Mouse (Mus musculus): ENCODE data around the gene Plekhm1.

Plekhm1 gene

GRCm38 (mm10) chr11:103361396-103362053 lies 51.0 kb downstream of the Plekhm1 start:
- DNase-seq (ENCODE audit: low spot score in 2 of 2), result no peak

GRCm38 (mm10) chr11:103360661-103361081 lies 51.8 kb downstream of the Plekhm1 start:
- no peak for DNase-seq (ENCODE audit: low spot score in 2 of 2)

DNA sequence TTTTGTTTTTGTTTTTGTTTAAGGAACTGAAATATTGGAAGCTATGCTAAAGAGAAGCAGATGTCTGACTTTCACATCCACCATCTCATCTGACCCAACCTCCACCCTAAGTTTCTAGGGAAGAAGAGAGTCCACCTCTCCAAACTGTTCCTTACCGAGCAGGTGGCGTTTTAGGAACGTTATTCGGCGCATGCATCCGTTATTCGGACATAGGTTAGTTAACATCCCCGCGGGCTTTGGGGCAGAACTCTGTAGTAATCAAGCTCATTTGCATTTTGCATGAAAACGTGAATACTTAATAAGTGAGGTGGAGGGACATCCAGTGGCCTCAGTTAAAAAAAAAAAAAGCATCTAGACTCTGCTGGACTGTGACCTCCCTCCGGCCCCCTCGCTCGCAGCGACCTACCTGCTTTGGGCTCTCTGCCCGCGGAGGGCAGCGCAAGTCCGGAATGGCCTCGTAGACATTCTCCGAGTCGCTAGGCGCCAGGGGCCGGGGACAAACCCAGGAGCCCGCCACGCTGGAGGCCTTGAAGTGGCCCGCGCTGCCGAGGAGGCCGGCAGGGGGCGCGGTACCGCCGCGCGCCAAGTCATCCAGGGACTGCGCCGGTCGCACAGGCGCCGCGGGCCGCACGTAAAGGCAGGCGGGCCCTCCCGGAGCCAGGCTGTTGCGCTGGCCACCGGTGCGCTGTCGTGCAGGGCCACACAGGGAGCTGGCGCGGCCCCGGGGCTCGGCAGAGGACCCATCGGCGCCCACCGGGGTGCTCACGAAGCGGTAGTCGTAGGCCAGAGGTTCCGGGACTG lies 52.4 kb downstream of the Plekhm1 start:
- peak; percentile 83 to 86 for DNase-seq (ENCODE audit: low spot score in 2 of 2)

DNA sequence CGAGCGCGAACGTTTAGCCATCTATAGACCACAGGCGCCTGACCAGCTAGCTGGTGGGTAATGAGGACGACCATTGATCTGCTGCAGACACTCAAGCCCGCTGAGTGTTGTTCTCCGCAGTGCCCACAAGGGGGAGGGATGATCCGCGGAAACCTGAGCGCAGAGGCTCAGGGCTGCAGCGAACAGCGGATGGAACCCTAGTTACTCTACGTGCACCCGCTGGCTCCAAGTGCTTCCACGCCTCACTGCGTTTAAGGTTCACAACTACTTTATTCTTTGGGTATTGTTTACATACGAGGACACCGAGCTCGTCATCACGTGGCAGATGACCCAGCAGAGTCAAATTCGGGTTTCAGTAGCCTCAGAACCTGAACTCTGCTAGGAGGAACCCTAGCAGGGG lies 53.4 kb downstream of the Plekhm1 start:
- DNase-seq (ENCODE audit: low spot score in 2 of 2), result peak; percentile 72 to 76

DNA sequence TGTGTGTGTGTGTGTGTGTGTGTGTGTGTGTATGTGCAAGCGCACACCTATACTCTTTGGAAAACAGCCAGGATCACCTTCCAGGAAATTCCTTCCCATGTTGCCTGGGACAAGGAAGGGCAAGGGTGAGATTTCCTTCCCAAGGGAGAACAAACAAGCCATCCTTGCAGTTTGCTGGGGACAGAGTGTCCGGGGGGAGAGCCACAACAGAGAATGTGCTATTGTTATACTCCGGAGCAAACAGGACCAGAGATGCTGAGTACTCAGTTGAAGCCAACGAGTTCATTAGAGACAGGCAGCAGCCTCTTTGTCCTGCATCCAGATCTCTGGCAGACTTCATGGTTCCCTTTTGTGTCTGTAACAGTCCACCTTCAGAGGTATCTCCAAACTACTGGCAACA lies 54.2 kb downstream of the Plekhm1 start:
- no peak for DNase-seq (ENCODE audit: low spot score in 2 of 2)

GRCm38 (mm10) chr11:103357710-103358109 lies 54.8 kb downstream of the Plekhm1 start:
- DNase-seq (ENCODE audit: low spot score in 2 of 2), result no peak

GRCm38 (mm10) chr11:103356938-103357670 lies 55.4 kb downstream of the Plekhm1 start:
- DNase-seq (ENCODE audit: low spot score in 2 of 2), result no peak

- DNase-seq (ENCODE audit: low spot score in 2 of 2), result no peak
Measured at GRCm38 (mm10) chr11:103356032-103356571, 56.4 kb downstream of the Plekhm1 start.

GRCm38 (mm10) chr11:103355251-103355650 lies 57.2 kb downstream of the Plekhm1 start:
- no peak for DNase-seq (ENCODE audit: low spot score in 2 of 2)

- DNase-seq (ENCODE audit: low spot score in 2 of 2), result no peak
Measured at GRCm38 (mm10) chr11:103354033-103354432, 58.5 kb downstream of the Plekhm1 start.

GRCm38 (mm10) chr11:103352239-103352814 lies 60.2 kb downstream of the Plekhm1 start:
- no peak for DNase-seq (ENCODE audit: low spot score in 2 of 2)

DNA sequence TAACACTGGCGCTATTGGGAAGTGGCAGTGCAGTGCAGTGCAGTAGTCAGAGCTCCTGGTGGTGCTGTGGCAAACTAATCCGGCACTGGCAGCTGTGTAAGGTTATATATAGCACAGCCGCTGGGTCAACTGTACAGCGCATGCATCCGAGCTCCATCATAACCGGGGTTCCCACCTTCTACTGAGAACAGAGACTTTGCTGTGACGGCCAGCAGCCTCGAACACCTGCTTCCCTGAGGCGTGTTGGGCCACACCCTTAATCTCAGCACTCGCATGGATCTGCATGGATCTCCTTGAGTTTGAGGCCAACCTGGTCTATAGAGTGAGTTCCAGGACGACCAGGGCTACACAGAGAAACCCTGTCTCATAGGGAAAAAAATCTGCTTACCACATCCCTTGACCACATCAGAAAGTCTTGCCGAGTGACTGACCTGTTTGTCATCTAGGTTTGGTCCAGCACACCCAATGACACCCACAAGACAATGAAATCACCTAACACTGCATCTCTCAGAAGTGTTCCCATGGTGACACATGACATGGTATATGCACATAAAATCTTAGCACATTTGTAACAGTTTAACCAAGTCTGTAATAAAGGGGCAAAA lies 61.7 kb downstream of the Plekhm1 start:
- no peak for DNase-seq (ENCODE audit: low spot score in 2 of 2)

- DNase-seq (ENCODE audit: low spot score in 2 of 2), result no peak
Measured at GRCm38 (mm10) chr11:103349699-103350098, 62.8 kb downstream of the Plekhm1 start.

DNA sequence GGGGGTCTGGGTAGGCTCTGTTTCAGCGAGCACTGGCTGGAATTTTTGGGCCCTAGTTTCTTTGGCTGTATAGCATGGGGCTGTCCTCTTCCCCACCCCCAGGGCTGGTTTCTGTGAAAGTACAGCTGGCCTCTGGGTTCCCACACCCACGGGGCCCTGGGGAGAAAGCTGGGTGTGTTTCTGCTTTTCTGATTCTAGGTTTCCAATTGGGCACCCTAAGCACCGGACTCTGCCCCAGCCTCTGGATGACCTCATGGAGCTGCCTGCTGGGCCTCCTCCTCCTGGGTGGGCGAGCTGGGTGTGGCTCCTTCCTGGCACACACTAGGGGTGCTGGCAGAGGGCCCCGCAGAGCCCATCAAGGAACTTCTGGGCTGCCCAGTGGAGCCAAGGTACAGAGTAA lies 65.8 kb downstream of the Plekhm1 start:
- DNase-seq (ENCODE audit: low spot score in 2 of 2), result peak; percentile 57 to 63

DNA sequence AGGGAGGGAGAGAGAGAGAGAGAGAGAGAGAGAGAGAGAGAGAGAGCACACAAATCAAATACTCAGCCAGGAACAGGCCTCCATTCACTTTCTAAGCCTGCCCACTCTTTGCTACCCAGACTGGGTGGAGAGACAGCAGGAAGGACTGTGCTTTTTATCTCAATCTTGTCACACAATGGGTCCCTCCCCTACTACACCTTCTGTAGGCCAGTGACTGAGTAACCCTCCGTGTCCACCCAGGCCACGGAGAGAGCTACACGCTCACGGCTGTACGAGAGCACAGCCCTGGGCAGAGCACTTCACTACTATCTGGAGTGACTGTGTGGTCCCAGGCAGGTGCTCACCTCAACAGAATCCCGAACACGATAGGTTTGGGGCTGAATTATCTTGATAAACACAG lies 66.3 kb downstream of the Plekhm1 start:
- no peak for DNase-seq (ENCODE audit: low spot score in 2 of 2)

GRCm38 (mm10) chr11:103345408-103346091 lies 66.9 kb downstream of the Plekhm1 start:
- no peak for DNase-seq (ENCODE audit: low spot score in 2 of 2)

DNA sequence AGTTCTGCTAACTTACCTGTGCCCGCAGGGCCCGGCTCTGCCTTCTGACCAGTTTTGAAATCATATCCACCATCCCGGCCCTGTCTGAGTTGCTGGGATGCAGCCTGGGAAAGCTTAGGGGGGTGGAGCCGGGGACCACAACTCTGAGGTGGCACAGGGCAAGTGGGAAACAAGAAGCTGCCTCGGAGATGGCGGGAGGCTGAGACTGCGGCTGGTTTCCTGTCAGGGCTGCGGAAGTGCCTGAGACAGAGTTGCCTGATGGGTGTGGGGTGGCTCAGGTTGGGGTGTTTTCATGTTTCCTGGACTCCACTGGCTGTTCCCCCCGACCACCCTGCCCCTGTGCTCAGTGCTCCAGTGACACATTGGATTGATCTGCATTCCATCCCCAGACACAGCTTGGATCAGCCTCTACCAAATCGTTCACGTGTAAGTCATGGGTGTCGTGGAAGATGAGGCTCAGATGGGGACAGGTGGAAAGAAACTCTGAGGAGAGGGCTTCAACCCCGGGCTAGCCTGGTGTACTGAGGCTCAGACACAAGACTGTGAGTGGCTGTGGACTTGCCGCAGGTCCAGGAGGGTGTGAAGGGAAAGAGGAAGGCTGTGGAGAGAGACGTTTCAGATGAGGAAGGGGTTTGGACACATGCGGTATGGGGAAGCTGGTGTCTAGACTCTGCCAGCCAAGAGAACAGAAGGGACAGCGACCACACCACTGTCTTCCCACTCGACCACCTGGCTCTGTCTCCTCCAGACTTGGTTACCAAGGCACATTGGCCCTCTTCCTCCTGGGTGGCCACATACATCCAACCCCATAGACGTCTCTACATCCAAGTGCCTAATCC lies 67.8 kb downstream of the Plekhm1 start:
- peak in 1 of 2 experiments; percentile 48 for DNase-seq (ENCODE audit: low spot score in 2 of 2)

DNA sequence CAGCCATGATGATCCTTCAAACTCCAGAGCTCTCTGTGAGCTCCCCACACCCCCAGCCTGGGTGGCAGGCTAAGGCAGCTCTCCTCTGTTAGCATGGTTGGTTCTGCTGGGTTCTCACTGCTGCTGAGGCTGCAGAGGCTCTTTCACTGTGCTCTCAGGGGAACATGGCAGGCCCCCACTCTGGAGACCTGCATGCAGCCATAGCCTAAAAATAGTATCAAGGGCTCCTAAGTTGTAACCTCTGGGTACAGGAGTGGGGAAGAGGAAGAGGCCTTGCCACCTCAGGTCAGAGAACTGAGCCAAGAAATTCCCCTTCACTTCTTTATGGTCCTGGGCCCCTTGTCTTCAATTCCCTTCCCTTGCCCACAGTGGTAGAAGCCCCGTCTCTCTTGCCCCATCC lies 68.6 kb downstream of the Plekhm1 start:
- no peak for DNase-seq (ENCODE audit: low spot score in 2 of 2)

- DNase-seq (ENCODE audit: low spot score in 2 of 2), result no peak
Measured at GRCm38 (mm10) chr11:103343063-103343462, 69.4 kb downstream of the Plekhm1 start.

GRCm38 (mm10) chr11:103340677-103341076 lies 71.8 kb downstream of the Plekhm1 start:
- DNase-seq (ENCODE audit: low spot score in 2 of 2), result no peak

Measured in right cerebral cortex, postnatal 10 days (tissue).